Mouse (Mus musculus) megakaryocyte-erythroid progenitor cell, adult 5-6 weeks (primary cell): ENCODE measurements around the gene Gm11020. TPM values are rescaled to one million over a fixed set of nuclear protein-coding genes. Genes with fewer than 3 reads are reported as not detected.

Experiments
- ATAC-seq: replicated peaks from 2 replicates; pipeline ENCODE4 v1.8.0; 2016; ENCODE audit warnings: mild to moderate bottlenecking, inconsistent platforms; ENCODE audit not compliant: severe bottlenecking, poor library complexity, low FRiP score, low TSS enrichment
- total RNA-seq, 2 experiments: library from RNA; stranded (forward) in 1 of 2; stranded (reverse) in 1 of 2; fragments of 200-1000, 215-1000 nt in 1 of 2; fragments of >200 nt in 1 of 2; fragmentation: Nextera tagmentation in 1 of 2; gene quantifications; 2 replicates each; pipeline ENCODE4 v1.2.3; 2014 to 2017

Gm11020 gene
- total RNA-seq, 2 experiments from 2014 or later = not detected

- ATAC-seq = peak; percentile 66
Observed at GRCm38 (mm10) chr8:104340233-104341105, 19.1 kb downstream of the Gm11020 start.

- peak; percentile 37 for ATAC-seq
Observed at GRCm38 (mm10) chr8:104341106-104341561, 19.8 kb downstream of the Gm11020 start.

GRCm38 (mm10) chr8:104341678-104342077 lies 20.3 kb downstream of the Gm11020 start:
- ATAC-seq = no peak

- no peak for ATAC-seq
Observed at GRCm38 (mm10) chr8:104342426-104342825, 21.1 kb downstream of the Gm11020 start.

GRCm38 (mm10) chr8:104343957-104344356 lies 22.6 kb downstream of the Gm11020 start:
- ATAC-seq = peak; percentile 79

- no peak for ATAC-seq
Observed at GRCm38 (mm10) chr8:104344622-104345021, 23.3 kb downstream of the Gm11020 start.

- ATAC-seq = no peak
Observed at GRCm38 (mm10) chr8:104346706-104347105, 25.3 kb downstream of the Gm11020 start.

- no peak for ATAC-seq
Observed at GRCm38 (mm10) chr8:104348971-104349370, 27.6 kb downstream of the Gm11020 start.

- no peak for ATAC-seq
Observed at GRCm38 (mm10) chr8:104350047-104350446, 28.7 kb downstream of the Gm11020 start.

- ATAC-seq = 0 out of 2 replicates have a peak, but pooled peaks have one; percentile 28
Observed at GRCm38 (mm10) chr8:104353186-104353585, 31.8 kb downstream of the Gm11020 start.

GRCm38 (mm10) chr8:104354504-104354903 lies 33.1 kb downstream of the Gm11020 start:
- ATAC-seq = no peak

GRCm38 (mm10) chr8:104358637-104359036 lies 37.3 kb downstream of the Gm11020 start:
- no peak for ATAC-seq

GRCm38 (mm10) chr8:104359778-104360456 lies 38.5 kb downstream of the Gm11020 start:
- no peak for ATAC-seq

GRCm38 (mm10) chr8:104365695-104366094 lies 44.3 kb downstream of the Gm11020 start:
- no peak for ATAC-seq

- ATAC-seq = no peak
Observed at GRCm38 (mm10) chr8:104367398-104367797, 46.0 kb downstream of the Gm11020 start.

- ATAC-seq = no peak
Observed at GRCm38 (mm10) chr8:104369591-104369990, 48.2 kb downstream of the Gm11020 start.

- no peak for ATAC-seq
Observed at GRCm38 (mm10) chr8:104370071-104370470, 48.7 kb downstream of the Gm11020 start.

GRCm38 (mm10) chr8:104371121-104371520 lies 49.8 kb downstream of the Gm11020 start:
- ATAC-seq = no peak
